Mouse (Mus musculus) kidney, postnatal 0 days (tissue): Measurements from ENCODE around the gene St6galnac4. TPM values are rescaled to one million over a fixed set of nuclear protein-coding genes. Genes with fewer than 3 reads are reported as not detected.
A peak's percentile ranks its signal among the peaks of the same experiment; 100 is the strongest.

ENCODE experiments used
- ATAC-seq: fragments of 200-750 bp; cut with Nextera tagmentation; replicated peaks from 2 replicates; pipeline ENCODE4 v1.8.0; 2017; ENCODE audit warnings: low read depth, moderate number of reproducible peaks, moderate TSS enrichment, moderate library complexity; ENCODE audit not compliant: low FRiP score
- DNase-seq: peaks from one replicate; pipeline ENCODE4 v3.0.0-alpha.2; 2016; ENCODE audit warnings: low spot score
- H3K27ac ChIP-seq: fragments of 300-500 bp; sonication (generic); 2 replicates; pipeline ENCODE4 v1.5.1; 2014; ENCODE audit warnings: mild to moderate bottlenecking
- H3K27me3 ChIP-seq: fragments of 300-500 bp; sonication (generic); 2 replicates; pipeline ENCODE4 v1.6.1; 2014; ENCODE audit warnings: low read length, mixed read lengths; ENCODE audit not compliant: insufficient read depth
- H3K36me3 ChIP-seq: fragments of 300-500 bp; sonication (generic); 2 replicates; pipeline ENCODE4 v1.6.1; 2014; ENCODE audit warnings: low read length, mixed read lengths; ENCODE audit not compliant: insufficient read depth
- H3K4me1 ChIP-seq: fragments of 300-500 bp; sonication (generic); replicated peaks from 2 replicates; pipeline ENCODE4 v1.6.1; 2014; ENCODE audit warnings: antibody characterized with exemption, low read length, mixed read lengths; ENCODE audit not compliant: insufficient read depth
- H3K4me2 ChIP-seq: fragments of 300-500 bp; sonication (generic); 2 replicates; pipeline ENCODE4 v1.6.1; 2014; ENCODE audit warnings: mild to moderate bottlenecking, low read length, moderate library complexity, mixed read lengths
- H3K4me3 ChIP-seq: fragments of 300-500 bp; sonication (generic); replicated peaks from 2 replicates; pipeline ENCODE4 v1.5.1; 2014; ENCODE audit warnings: low read depth, low read length
- H3K9ac ChIP-seq: fragments of 300-500 bp; sonication (generic); 2 replicates; pipeline ENCODE4 v1.6.1; 2014; ENCODE audit warnings: low read depth, low read length
- H3K9me3 ChIP-seq: fragments of 300-500 bp; sonication (generic); replicated peaks from 2 replicates; pipeline ENCODE4 v1.6.1; 2016; ENCODE audit warnings: low read length, inconsistent platforms, mixed read lengths
- CTCF ChIP-seq: IDR thresholded peaks from 2 replicates; pipeline ENCODE4 v1.5.1; 2016; ENCODE audit warnings: antibody characterized with exemption, low read depth, mild to moderate bottlenecking, moderate library complexity
- WGBS: fragments of 180-500 bp; shearing (Covaris S2); extraction: QIAGEN DNeasy Blood & Tissue Kit; methylation state at CpG from one replicate; pipeline ENCODE4 v1.1.7; 2014; 5-methylcytosine and 5-hydroxymethylcytosine counted together
- polyA plus RNA-seq: library from polyadenylated mRNA; unstranded; fragments of >200 nt; fragmentation: Nextera tagmentation; extraction: Ambion mirVana; gene quantifications from 2 replicates; pipeline ENCODE4 v1.2.1, GENCODE M21; 2015

The St6galnac4 gene
- polyA plus RNA-seq, 1 experiment from 2014 or later, result 15.8 TPM

DNA sequence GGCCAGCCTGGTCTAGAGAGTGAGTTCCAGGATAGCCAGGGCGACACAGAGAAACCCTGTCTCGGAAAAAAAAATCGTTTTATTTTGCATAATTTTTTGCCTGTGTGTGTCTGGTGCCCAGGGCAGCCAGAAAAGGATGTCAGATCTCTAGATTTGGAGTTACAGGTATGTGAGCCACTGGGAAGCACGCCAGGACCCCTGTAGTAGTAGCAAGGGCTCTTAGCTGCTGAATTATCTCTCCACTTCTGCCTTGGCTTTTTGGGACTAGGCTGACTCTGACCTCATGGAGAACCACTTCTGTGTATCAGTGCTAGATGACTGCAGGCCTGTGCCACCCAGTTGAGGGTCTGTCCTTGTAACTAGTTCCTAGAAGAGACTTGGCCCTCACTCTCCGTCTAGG, 54.9 kb downstream of the St6galnac4 start:
- 80% methylated on average over 5 of the region's 5 CpGs for WGBS

GRCm38 (mm10) chr2:32642813-32643212, 55.9 kb downstream of the St6galnac4 start:
- Histone ChIP-seq H3K9me3 (no peaks in the 10 kb centered on the region), H3K36me3 (no peaks in the 10 kb centered on the region), H3K27ac (0 out of 2 replicates have a peak overlapping the region, but pooled peaks have one; percentile 31), H3K4me2 (no peak overlapping the region), H3K27me3 (no peaks in the 10 kb centered on the region), H3K9ac (no peak overlapping the region), H3K4me3 (no peak overlapping the region), H3K4me1 (peaks cover 12% of the 10 kb centered on the region)
- ATAC-seq (no peak), DNase-seq (no peak)
- WGBS, result 62% methylated on average over 7 of the region's 7 CpGs
- TF ChIP-seq CTCF, result no peak

More for the DNA sequence above, 54.9 kb downstream of the St6galnac4 start:
- Histone ChIP-seq H3K27ac (no peak overlapping the region), H3K4me1 (peaks cover 17% of the 10 kb centered on the region), H3K9me3 (no peaks in the 10 kb centered on the region), H3K4me3 (no peak overlapping the region), H3K36me3 (no peaks in the 10 kb centered on the region), H3K9ac (no peak overlapping the region), H3K27me3 (no peaks in the 10 kb centered on the region), H3K4me2 (no peak overlapping the region)
- no peak for DNase-seq
- TF ChIP-seq CTCF, result no peak
- ATAC-seq, result no peak

- Histone ChIP-seq H3K4me1 (peaks cover 8% of the 10 kb centered on the region; the same call in 1 of the 2 replicates), H3K9ac (no peak overlapping the region), H3K9me3 (no peaks in the 10 kb centered on the region), H3K27ac (no peak overlapping the region), H3K4me2 (no peak overlapping the region), H3K36me3 (no peaks in the 10 kb centered on the region), H3K27me3 (no peaks in the 10 kb centered on the region), H3K4me3 (no peak overlapping the region)
- DNase-seq (no peak), ATAC-seq (no peak)
- TF ChIP-seq CTCF, result no peak
- 56% methylated on average over 9 of the region's 9 CpGs for WGBS
Observed at GRCm38 (mm10) chr2:32644083-32644482, 57.2 kb downstream of the St6galnac4 start.

DNA sequence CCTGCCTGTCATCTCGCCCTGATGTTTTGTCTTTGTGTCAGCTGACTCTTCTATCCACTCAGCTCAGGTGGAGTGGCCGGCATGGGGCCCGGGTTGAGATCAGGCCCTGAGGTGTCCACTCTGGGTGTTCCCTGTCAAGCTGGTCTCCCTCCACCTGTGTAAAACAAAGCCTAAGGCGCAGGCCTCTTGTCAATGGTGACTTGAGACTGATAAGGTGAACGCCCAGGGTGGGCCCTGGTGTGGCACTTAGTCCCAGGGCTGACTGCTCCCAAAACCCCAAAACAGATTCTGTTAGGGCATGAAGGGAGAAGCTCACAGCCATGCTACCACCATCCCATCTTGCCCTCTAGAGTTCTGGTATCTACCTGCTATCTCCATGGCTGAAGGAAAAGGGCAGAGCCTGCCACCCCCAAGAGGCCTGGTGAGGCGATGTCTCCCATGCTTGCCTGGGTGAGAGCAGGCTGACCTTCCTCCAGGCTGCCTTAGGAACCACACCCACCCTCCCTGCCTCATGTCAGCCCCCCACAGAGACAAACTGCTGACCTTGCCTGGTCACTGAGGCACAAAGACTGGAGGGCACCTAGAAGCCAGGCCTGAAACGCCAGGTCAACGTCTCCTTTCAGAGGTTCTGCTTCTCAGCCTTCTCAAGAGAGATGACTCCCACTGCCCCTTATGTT, 58.0 kb downstream of the St6galnac4 start:
- H3K4me1 ChIP-seq, result peaks cover 8% of the 10 kb centered on the region; the same call in 1 of the 2 replicates
- H3K27me3 ChIP-seq, result no peaks in the 10 kb centered on the region
- H3K36me3 ChIP-seq, result no peaks in the 10 kb centered on the region
- DNase-seq (no peak), ATAC-seq (no peak)
- TF ChIP-seq CTCF, result no peak
- H3K27ac ChIP-seq, result 0 out of 2 replicates have a peak overlapping the region, but pooled peaks have one; percentile 9
- H3K4me3 ChIP-seq, result no peak overlapping the region
- H3K9me3 ChIP-seq, result no peaks in the 10 kb centered on the region
- H3K4me2 ChIP-seq, result no peak overlapping the region
- 67% methylated on average over 8 of the region's 8 CpGs for WGBS
- no peak overlapping the region for H3K9ac ChIP-seq

DNA sequence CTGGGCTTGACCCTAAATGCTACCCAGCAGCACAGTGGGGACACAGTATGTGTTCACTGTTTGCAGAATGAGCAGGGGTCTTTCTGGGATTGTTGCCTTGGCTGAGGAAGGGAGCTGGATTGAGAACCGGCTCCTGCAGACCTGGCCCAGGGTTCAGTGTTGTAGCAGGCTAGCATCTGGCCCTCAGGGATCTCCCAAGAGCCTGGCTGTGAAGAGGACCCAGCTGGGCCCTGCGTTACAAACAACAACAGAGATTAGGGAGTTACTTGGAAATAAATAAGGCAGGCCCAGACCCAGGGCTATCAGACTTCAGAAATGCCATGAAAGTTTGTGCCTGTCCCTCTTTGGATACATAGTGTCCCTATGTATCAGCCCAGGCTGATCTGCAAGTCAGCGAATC, 58.8 kb downstream of the St6galnac4 start:
- ATAC-seq, result no peak
- H3K4me3 ChIP-seq, result no peak overlapping the region
- WGBS, result 43% methylated on average over 3 of the region's 3 CpGs
- no peaks in the 10 kb centered on the region for H3K27me3 ChIP-seq
- H3K9me3 ChIP-seq, result no peaks in the 10 kb centered on the region
- no peaks in the 10 kb centered on the region for H3K36me3 ChIP-seq
- no peak for TF ChIP-seq CTCF
- peaks cover 8% of the 10 kb centered on the region; the same call in 1 of the 2 replicates for H3K4me1 ChIP-seq
- H3K4me2 ChIP-seq, result no peak overlapping the region
- 0 out of 2 replicates have a peak overlapping the region, but pooled peaks have one; percentile 9 for H3K27ac ChIP-seq
- H3K9ac ChIP-seq, result no peak overlapping the region
- DNase-seq, result no peak

GRCm38 (mm10) chr2:32646379-32647056, 59.6 kb downstream of the St6galnac4 start, which contains the start of gene Eng:
Gene Eng, plus strand, starts transcription at chr2:32646595.
- 52% methylated on average over 31 of the region's 31 CpGs for WGBS
- peak within 1 kb of the TSS; percentile 51 for H3K4me2 ChIP-seq
- H3K4me3 ChIP-seq, result peak within 1 kb of the TSS; percentile 45
- DNase-seq (peak; percentile 75), ATAC-seq (peak; percentile 44; the same call in 1 of the 2 replicates)
- peak within 1 kb of the TSS; percentile 87 for H3K27ac ChIP-seq
- no peaks in the 10 kb centered on the region for H3K36me3 ChIP-seq
- H3K4me1 ChIP-seq, result peaks cover 8% of the 10 kb centered on the region; the same call in 1 of the 2 replicates
- no peaks in the 10 kb centered on the region for H3K27me3 ChIP-seq
- H3K9me3 ChIP-seq, result no peaks in the 10 kb centered on the region
- no peak for TF ChIP-seq CTCF
- H3K9ac ChIP-seq, result peak within 1 kb of the TSS; percentile 72
